Mouse (Mus musculus): ENCODE data around the gene Sumo1.
"Not testable (repeated sequence)": the region's sequence is repeated elsewhere in the genome, so short reads cannot be mapped to it uniquely, and the experiment has no call there.

The Sumo1 gene

GRCm38 (mm10) chr1:59636349-59636748 is 34.3 kb downstream of the Sumo1 start:
- DNase-seq (ENCODE audit: low read depth), result no peak

GRCm38 (mm10) chr1:59633056-59633455 is 37.6 kb downstream of the Sumo1 start:
- DNase-seq (ENCODE audit: low read depth), result no peak

DNA sequence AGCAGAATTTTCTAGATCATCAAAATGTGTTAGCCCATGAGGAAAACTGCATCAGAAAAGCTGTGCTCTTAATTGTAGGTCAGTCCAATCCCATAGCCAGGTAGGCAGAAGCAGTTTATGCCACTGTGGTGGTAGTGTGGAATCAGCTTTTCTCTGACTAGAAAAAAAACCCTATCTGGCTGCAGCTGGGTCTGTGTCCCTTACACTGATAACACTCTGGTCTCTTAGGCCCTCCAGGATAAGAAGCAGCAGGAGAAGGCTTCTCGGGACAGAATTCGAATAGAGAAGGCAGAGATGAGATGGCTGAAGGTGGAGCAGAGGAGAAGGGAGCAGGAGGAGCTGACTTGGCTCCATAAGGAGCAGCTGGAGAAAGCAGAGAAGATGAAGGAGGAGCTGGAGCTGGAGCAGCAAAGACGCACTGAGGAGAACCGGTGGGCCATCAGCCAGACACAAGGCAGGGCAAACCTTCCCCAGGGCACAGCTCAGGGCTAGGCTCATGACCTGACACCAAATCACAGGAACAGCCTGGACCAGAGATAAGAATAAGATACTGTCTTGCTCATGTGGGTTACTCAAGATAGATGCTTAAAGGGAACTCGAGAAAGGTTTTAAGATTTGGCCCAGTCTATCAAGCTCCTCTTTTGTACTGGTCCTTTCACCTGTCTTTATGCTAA is 38.5 kb downstream of the Sumo1 start:
- no peak for DNase-seq (ENCODE audit: low read depth)

GRCm38 (mm10) chr1:59630356-59630755 is 40.3 kb downstream of the Sumo1 start:
- DNase-seq (ENCODE audit: low read depth), result not testable (repeated sequence)

- DNase-seq (ENCODE audit: low read depth), result no peak
Observed at GRCm38 (mm10) chr1:59629194-59629593, 41.4 kb downstream of the Sumo1 start.

DNA sequence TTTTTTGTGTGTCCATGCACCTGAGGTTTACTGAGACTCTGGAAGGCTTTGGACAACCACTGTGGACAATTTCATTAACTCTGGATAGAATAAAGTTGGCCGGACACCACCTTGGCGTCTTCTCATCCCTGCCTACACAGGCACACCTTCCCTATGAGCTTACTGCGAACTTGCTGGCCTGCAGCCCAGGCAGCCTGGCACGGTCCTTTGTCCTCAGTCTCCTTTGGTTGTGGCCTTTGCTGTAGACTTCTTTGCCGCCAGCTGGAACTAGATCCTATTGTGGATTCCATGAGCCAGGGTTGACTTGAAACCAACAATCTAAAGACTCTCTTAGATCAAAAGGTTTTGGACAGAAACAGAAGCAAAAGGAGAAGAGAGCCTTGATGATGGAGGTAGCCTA is 45.2 kb downstream of the Sumo1 start:
- no peak for DNase-seq (ENCODE audit: low read depth)

DNA sequence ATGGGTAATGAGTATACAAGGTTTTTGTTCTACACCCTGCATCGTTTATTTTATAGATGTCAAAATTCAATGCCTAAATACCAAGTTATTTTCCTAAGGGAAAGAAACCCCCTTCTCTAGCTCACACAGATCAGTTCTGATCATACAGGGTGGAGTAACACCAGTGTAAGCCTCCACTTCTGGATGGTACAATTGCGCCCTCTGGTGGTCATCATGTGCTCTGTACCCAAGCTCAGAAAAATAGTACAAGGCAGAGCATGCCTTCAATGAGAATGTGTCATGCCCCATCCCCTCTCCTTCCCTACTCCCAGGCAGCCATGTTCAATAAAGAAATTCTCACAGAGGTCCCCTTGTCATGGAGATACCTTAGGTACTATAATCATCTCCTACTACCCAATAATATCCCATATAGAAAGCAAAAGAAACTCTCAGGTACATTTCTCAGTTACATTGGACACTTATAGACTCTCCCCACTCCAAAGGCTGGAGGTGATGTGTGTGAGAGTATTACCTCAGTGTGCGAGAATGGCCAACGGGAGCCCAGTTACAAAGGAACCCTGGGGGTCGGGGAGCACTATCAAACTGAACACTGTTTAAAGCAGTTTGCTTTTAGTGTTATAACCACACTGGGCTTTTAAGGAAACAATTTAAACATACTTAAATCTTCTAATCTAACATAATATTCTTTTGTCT is 47.2 kb downstream of the Sumo1 start:
- DNase-seq (ENCODE audit: low read depth), result peak; percentile 84

- peak; percentile 53 for DNase-seq (ENCODE audit: low read depth)
Observed at GRCm38 (mm10) chr1:59619201-59619600, 51.4 kb downstream of the Sumo1 start.

DNA sequence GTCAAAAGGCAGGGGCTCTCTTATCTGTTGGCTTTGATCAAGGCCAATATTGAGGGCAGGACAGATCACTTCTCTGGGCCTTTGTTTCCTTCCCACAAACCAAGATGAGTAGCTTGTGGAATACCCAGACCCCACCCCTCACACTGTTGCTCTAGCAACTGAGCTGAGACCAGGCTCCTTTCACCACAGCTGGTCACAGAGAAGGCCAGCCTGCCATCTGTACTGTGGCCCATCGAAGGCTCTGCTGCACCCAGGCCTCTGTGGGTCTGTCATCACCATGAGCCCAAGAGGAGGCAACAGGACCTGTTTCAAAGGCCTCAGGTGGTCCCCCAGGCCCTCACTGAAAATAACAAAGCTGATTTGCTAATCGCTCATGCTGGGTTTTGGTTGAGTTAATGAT is 55.6 kb downstream of the Sumo1 start:
- DNase-seq (ENCODE audit: low read depth), result no peak

DNA sequence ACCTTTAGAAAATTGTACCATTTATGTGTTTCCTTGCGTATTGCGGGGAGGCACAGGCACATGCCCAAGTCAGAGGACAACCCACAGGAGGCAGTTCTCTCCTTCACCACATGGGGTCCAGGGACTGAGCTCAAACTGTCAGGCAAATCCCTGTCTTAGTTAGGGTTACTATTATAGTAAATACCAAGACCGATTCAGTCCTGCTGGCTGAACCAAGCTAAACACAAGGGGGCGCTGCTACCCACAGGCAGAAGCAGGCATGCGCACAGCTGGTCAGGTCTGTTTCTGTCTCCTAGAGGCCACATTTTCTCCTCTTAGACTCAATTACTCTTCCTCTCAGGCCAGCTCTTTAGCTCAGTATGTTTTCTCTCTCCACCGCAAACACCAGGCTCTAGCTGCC is 56.8 kb downstream of the Sumo1 start:
- peak; percentile 83 for DNase-seq (ENCODE audit: low read depth)

DNA sequence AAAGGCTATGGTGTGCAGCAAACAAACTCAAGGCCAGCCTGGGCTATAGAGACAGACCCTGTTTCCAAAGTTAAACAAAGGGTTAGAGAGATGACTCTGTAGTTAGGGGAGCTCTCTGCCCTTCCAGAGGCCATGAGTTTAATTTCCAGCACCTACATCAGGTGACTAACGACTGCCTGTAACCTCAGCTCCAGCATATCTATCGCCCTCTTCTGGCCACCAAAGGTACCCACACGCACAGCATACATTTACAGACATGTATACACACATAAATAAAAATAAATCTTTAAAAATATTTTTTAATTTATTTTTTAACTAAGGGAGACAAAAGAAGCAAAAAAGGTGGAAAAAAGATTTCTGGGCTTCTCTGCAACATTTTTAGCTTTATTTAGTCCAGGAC is 59.7 kb downstream of the Sumo1 start:
- DNase-seq (ENCODE audit: low read depth), result no peak

DNA sequence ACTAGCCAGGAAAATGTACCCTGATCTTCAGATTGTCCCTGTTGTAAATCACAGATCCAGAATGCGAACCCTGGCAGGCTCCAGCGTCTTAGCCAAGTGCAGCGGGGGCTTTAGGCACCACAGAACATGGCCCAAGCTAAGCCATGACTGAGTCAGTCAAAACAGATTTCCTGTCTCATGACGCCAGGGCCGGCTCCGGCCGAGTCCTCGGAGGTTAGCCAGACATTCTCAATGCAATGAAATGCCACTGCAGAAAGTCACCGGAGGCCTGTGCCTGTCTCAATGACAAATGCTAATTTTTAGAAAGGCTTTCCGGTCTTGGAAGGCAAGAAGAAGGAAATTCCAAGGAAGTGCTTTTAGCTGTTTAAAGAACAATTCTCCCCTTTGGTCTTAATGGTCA is 60.7 kb downstream of the Sumo1 start:
- DNase-seq (ENCODE audit: low read depth), result peak; percentile 40

- DNase-seq (ENCODE audit: low read depth), result peak; percentile 31
Observed at GRCm38 (mm10) chr1:59609458-59609857, 61.2 kb downstream of the Sumo1 start.

DNA sequence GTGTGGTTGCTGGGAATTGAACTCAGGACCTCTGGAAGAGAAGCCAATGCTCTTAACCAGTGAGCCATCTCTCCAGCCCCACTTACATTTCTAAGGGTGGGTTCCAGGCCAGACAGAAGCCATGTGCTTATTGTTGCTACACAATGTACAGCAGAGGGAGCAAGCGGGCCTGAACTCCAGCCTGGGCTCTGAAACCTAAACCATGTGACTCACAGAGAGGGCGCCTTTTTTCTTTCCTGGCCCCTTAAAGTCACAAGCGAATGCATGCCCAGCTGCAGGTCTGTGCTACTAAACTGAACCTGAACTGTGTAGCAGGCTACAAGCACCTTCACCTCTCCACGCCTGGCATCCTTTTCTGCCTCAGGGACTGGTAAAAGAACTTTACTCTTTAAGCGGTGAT is 61.7 kb downstream of the Sumo1 start:
- DNase-seq (ENCODE audit: low read depth), result peak; percentile 74

- peak; percentile 45 for DNase-seq (ENCODE audit: low read depth)
Observed at GRCm38 (mm10) chr1:59608125-59608762, 62.4 kb downstream of the Sumo1 start.

DNA sequence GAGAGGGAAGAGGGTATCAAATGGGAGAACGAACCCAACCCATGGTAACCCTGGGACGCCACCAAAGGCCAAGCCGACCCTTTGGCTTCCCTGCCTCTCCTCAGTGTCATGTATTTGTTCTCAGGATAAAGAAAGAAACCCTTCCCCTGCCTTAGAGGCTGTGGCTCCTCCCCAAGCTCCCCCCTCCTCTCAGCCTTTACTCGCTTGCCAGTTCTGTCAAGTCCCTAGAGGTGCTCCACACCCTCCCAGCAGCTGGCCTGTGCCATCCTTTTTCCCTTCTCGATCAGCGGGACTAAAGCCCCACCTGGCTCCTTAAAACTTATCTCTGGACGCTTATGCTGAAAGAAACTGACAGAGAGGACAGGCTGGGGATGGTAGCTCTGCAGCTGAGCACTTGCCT is 63.6 kb downstream of the Sumo1 start:
- no peak for DNase-seq (ENCODE audit: low read depth)

- no peak for DNase-seq (ENCODE audit: low read depth)
Observed at GRCm38 (mm10) chr1:59606479-59606878, 64.2 kb downstream of the Sumo1 start.

DNA sequence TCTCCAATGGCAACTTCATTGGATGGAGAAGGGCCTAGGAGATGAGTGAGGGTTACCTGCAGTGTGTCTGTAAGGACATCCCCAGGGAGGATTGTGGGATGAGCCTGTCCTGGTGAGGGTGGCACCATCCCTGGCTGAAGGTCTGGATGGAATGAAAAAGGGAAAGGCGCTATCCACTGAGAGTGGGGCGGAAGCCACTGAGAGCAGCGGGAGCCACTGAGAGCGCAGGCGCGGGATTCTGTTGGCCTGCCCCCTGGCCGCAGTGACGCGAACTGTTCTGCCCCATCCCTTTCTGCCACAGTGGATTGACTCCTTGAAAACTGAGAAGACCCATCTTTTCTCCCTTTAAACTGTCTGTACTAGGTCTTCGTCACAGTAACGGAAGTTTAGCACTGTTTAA is 66.7 kb downstream of the Sumo1 start:
- DNase-seq (ENCODE audit: low read depth), result no peak

GRCm38 (mm10) chr1:59603417-59603712 is 67.3 kb downstream of the Sumo1 start:
- DNase-seq (ENCODE audit: low read depth), result no peak

DNA sequence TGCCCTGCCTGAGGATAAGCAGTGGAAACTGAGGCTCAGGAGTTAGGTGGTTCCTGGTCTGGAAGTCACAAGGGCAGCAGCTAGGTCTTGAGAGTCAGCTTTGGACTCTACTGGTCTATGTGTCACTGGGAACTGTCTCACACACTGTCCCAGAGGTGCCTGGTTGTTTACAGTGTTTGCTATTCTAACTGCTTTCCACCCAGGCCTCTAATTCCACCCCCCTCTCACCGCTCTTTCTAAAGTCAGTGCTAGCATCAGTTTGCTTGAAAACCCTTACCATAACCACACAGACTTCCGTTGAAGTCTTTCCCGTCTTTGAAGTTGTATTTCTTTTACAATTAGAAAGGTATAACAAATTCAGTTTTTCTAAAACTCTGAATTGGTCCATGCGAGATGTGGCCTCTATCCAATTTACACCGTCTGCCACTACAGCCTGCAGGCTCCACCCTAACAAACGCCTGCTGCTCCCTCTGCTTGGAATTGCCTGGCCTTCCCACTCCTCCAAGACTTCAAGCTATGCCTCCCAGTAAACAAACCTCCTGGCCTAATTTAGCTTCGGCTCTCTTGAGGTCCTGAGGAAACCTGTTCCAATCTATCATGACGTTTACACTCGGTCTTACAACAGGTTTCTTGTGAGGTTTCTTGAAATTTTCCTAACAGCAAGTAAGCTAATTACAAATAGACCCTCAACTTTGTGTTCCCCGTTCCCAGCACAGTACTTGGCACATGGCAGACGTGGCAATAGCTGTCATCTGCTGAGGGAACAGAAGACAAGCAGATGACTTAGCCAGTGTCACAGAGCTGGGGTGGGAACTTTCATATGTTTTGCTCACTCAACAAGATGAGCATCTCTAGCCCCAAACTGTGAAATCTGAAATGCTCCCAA is 67.9 kb downstream of the Sumo1 start:
- no peak for DNase-seq (ENCODE audit: low read depth)

DNA sequence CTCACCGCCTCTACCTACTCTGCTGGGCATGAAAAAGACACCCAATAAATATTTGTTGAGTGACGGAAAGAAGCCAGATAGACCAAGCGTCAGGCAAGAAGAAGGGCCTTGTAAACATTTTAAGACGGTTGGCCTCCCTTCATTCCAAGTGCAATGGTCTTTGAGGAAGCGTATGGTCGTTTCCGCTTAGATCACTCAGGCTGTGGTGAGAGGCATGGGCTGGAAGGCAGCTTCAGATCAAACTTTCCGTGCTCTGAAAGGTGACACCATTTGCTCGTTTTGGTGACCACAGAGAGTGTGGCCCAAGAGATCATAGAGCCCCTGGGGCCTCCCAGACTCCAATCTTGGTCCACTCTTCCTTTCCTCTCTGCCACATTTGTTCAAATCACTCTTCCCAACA is 75.0 kb downstream of the Sumo1 start:
- peak; percentile 43 for DNase-seq (ENCODE audit: low read depth)

- no peak for DNase-seq (ENCODE audit: low read depth)
Observed at GRCm38 (mm10) chr1:59594586-59595266, 75.9 kb downstream of the Sumo1 start.

Data from 416B (cell line).